In genomic region chr1:137898397-137898796, GRCm38 (mm10) we compare ENCODE assay signal across 8 mouse cellular contexts.
DNase-seq lines count a peak whose midpoint lies in the region; ATAC-seq and TF ChIP-seq lines count a peak whose summit lies in the region.

No protein-coding gene starts in this region.

- H3K9me3 ChIP-seq in limb, embryonic 13.5 days = no peaks in the 10 kb centered on the region
- no peaks in the 10 kb centered on the region for H3K9me3 ChIP-seq in midbrain, embryonic 15.5 days

- H3K4me3 ChIP-seq in limb, embryonic 13.5 days = peak overlapping the region; percentile 76
- H3K4me3 ChIP-seq in midbrain, embryonic 15.5 days = peak overlapping the region; percentile 70

- peak overlapping the region; percentile 69 for H3K4me2 ChIP-seq in limb, embryonic 13.5 days (replicated peaks)
- peak overlapping the region; percentile 65 for H3K4me2 ChIP-seq in midbrain, embryonic 15.5 days

- H3K36me3 ChIP-seq in limb, embryonic 13.5 days = no peaks in the 10 kb centered on the region
- H3K36me3 ChIP-seq in midbrain, embryonic 15.5 days (replicated peaks) = no peaks in the 10 kb centered on the region

- H3K27ac ChIP-seq in limb, embryonic 13.5 days = peak overlapping the region; percentile 97
- peak overlapping the region; percentile 89 for H3K27ac ChIP-seq in midbrain, embryonic 15.5 days

- H3K27me3 ChIP-seq in limb, embryonic 13.5 days = no peaks in the 10 kb centered on the region
- no peaks in the 10 kb centered on the region for H3K27me3 ChIP-seq in midbrain, embryonic 15.5 days (replicated peaks)

- ATAC-seq in erythroblast, adult 5-6 weeks (replicated peaks; ENCODE audit: low FRiP score, poor library complexity, severe bottlenecking) = peak; percentile 74
- peak; percentile 94 for ATAC-seq in limb, embryonic 13.5 days (ENCODE audit: low FRiP score, low read depth)
- ATAC-seq in midbrain, embryonic 15.5 days (replicated peaks) = peak; percentile 96

- peaks cover 18% of the 10 kb centered on the region for H3K4me1 ChIP-seq in limb, embryonic 13.5 days
- H3K4me1 ChIP-seq in midbrain, embryonic 15.5 days = peaks cover 22% of the 10 kb centered on the region

- DNase-seq in A20 (ENCODE audit: low read depth, low spot score) = peak; percentile 92
- DNase-seq in brain, embryonic 14.5 days (ENCODE audit: low read depth) = peak; percentile 98
- peak; percentile 89 to 92 for DNase-seq in heart, adult 9 months (ENCODE audit: low spot score in 2 of 2)
- DNase-seq in kidney, adult 9 months = peak; percentile 87
- DNase-seq in spleen, adult 18-20 months = peak; percentile 68

- no peak for TF ChIP-seq CTCF in brain, embryonic 14.5 days (IDR thresholded peaks at IDR 0.05; ENCODE audit: borderline replicate concordance, extremely low read depth, insufficient read depth, insufficient read length)

- peak; percentile 78; the same call in 1 of the 2 replicates for TF ChIP-seq POLR2A in brain, embryonic 14.5 days (IDR thresholded peaks at IDR 0.05; ENCODE audit: borderline replicate concordance, extremely low read depth, insufficient read depth, insufficient read length, poor library complexity, severe bottlenecking)

- under 1% methylated on average over 11 of the region's 11 CpGs for WGBS in limb, embryonic 13.5 days
- under 1% methylated on average over 11 of the region's 11 CpGs for WGBS in midbrain, embryonic 15.5 days

- peak overlapping the region; percentile 93 for H3K9ac ChIP-seq in limb, embryonic 13.5 days
- peak overlapping the region; percentile 74 for H3K9ac ChIP-seq in midbrain, embryonic 15.5 days

Comparison
In these comparisons a context has a peak if more than half of its experiments do, and no peak if none do; other contexts are left out.
1. Peak in every context shown above with its lines: DNase-seq, ATAC-seq, H3K4me3 ChIP-seq and H3K27ac ChIP-seq.